Mouse (Mus musculus): Measurements from ENCODE around the gene H60b.
"Not testable (repeated sequence)": the region's sequence is repeated elsewhere in the genome, so short reads cannot be mapped to it uniquely, and the experiment has no call there.

DNA sequence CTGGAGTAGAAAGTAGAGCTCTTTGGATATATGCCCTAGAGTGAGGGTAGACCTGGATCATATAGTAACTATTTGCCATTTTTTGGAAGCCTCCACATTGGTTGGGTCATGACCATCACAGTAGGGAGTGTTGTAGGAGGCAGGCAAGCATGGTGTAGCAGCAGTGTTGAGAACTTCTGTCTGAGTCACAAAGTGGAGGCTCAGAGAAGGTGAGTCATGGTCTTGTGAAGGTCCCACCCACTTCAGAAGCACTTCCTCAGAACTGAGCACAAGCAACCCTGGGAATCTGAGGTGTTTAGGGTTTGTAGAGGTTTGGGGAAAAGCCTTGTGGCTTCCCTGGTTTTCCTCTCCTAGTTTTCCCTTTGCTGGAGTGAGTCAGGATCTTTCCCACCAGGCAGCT, 10.7 kb downstream of the H60b start:
- TF ChIP-seq CTCF, EP300 (IDR thresholded peaks at IDR 0.05; ENCODE audit: low read depth): not testable (repeated sequence)

Measured in liver, postnatal 0 days (tissue).